ENCODE assay signal across 9 mouse cellular contexts in genomic region chr12:55778301-55778700, GRCm38 (mm10). TPM values are rescaled to one million over a fixed set of nuclear protein-coding genes. Genes with fewer than 3 reads are reported as not detected.
A peak's percentile ranks its signal among the peaks of the same experiment; 100 is the strongest.
DNase-seq lines count a peak whose midpoint lies in the region; ATAC-seq and TF ChIP-seq lines count a peak whose summit lies in the region.
"Had no signal": no experiment of that assay in that cellular context is flagged by ENCODE, and none has a peak within 500 bp of the region (broad histone marks: within the 10 kb centered on the region; RNA-seq: fewer than 3 reads in every experiment).

No protein-coding gene starts in this region.

- no peak overlapping the region for H3K4me3 ChIP-seq in kidney, embryonic 15.5 days (replicated peaks)
- no peak overlapping the region for H3K4me3 ChIP-seq in gastrocnemius, adult 2 months
- H3K4me3 ChIP-seq: limb, embryonic 13.5 days had no signal

- H3K4me2 ChIP-seq in kidney, embryonic 15.5 days: no peak overlapping the region
- H3K4me2 ChIP-seq: limb, embryonic 13.5 days had no signal

- peak; percentile 87 for TF ChIP-seq CTCF in gastrocnemius, adult 2 months (IDR thresholded peaks at IDR 0.05)

- no peaks in the 10 kb centered on the region for H3K27me3 ChIP-seq in kidney, embryonic 15.5 days
- H3K27me3 ChIP-seq: limb, embryonic 13.5 days had no signal

- WGBS in kidney, embryonic 15.5 days: 84% methylated on average over 2 of the region's 2 CpGs

- ATAC-seq in kidney, embryonic 15.5 days (replicated peaks; ENCODE audit: low FRiP score): no peak
- ATAC-seq in activated CD4-positive, CD25-positive, alpha-beta regulatory T cell, adult 4 months: peak; percentile 40

- intact Hi-C loops in gastrocnemius, adult 2 months (cut with DNase I): loop anchor here (1.0 kb wide), 1 partner anchor 53 kb away; no protein-coding TSS in a partner anchor

- no peaks in the 10 kb centered on the region for H3K9me3 ChIP-seq in kidney, embryonic 15.5 days (replicated peaks)
- H3K9me3 ChIP-seq: limb, embryonic 13.5 days had no signal

- no peaks in the 10 kb centered on the region for H3K4me1 ChIP-seq in kidney, embryonic 15.5 days
- H3K4me1 ChIP-seq: limb, embryonic 13.5 days had no signal

- no peak overlapping the region for H3K27ac ChIP-seq in kidney, embryonic 15.5 days
- H3K27ac ChIP-seq in gastrocnemius, adult 2 months: no peak overlapping the region
- H3K27ac ChIP-seq: limb, embryonic 13.5 days had no signal

- H3K9ac ChIP-seq in kidney, embryonic 15.5 days: no peak overlapping the region
- H3K9ac ChIP-seq: limb, embryonic 13.5 days had no signal

- peaks cover 30% of the 10 kb centered on the region for H3K36me3 ChIP-seq in kidney, embryonic 15.5 days

- DNase-seq in kidney, adult 11 months: peak; percentile 12
- DNase-seq in CD4-positive, CD25-positive, alpha-beta regulatory T cell, adult 2 months (ENCODE audit: low read depth, low spot score): peak; percentile 63
- peak; percentile 51 for DNase-seq in gastrocnemius, adult 2 months
- DNase-seq in lung, adult 18-20 months: peak; percentile 13 to 32
- peak; percentile 40 for DNase-seq in thymus, postnatal 25 days
- DNase-seq in frontal cortex, postnatal 10 days (ENCODE audit: low spot score in 2 of 2): no peak

RNA-seq across cellular contexts. Expression of gene Ralgapa1, which starts 42.7 kb away (rescaled TPM):
- polyA plus RNA-seq in kidney, embryonic 15.5 days (2015; fragmentation: Nextera tagmentation; extraction: Ambion mirVana): 13.2 and 14.0 TPM in 2 replicates
- polyA plus RNA-seq in activated CD4-positive, CD25-positive, alpha-beta regulatory T cell, adult 4 months (2017; shearing (Covaris generic)): 10 to 100 TPM; 11.9 to 13.6 TPM
- 10 to 100 TPM; 37.7 to 44.1 TPM for total RNA-seq in gastrocnemius, adult 2 months (2021)

RNA-seq across cellular contexts. Expression of gene Brms1l, which starts 57.8 kb away (rescaled TPM):
- polyA plus RNA-seq in kidney, embryonic 15.5 days (2015; fragmentation: Nextera tagmentation; extraction: Ambion mirVana): 38.0 and 38.5 TPM in 2 replicates
- 10 to 100 TPM; 13.1 to 13.2 TPM for polyA plus RNA-seq in activated CD4-positive, CD25-positive, alpha-beta regulatory T cell, adult 4 months (2017; shearing (Covaris generic))
- total RNA-seq in gastrocnemius, adult 2 months (2021): 10 to 100 TPM; 17.9 to 22.7 TPM

Comparison
In these comparisons a context has a peak if more than half of its experiments do, and no peak if none do; other contexts are left out.
1. DNase-seq: peak in kidney, adult 11 months (single experiment), CD4-positive, CD25-positive, alpha-beta regulatory T cell, adult 2 months (single experiment), gastrocnemius, adult 2 months (single experiment), lung, adult 18-20 months (2 of 2) and thymus, postnatal 25 days (single experiment); none in frontal cortex, postnatal 10 days (0 of 2).